Mouse (Mus musculus) left cerebral cortex, adult 9 months (tissue): ENCODE data around the gene Ssxb1.
"Not testable (repeated sequence)": the region's sequence is repeated elsewhere in the genome, so short reads cannot be mapped to it uniquely, and the experiment has no call there.

Experiments used
- DNase-seq, 2 experiments: peaks; one replicate each; pipeline ENCODE4 v3.0.0; 2022; ENCODE audit warnings: low spot score in 2 of 2

Gene Ssxb1

GRCm38 (mm10) chrX:8413005-8413404, at the start of gene Ssxb1:
Gene Ssxb1, plus strand, starts transcription at chrX:8413305.
- not testable (repeated sequence) for DNase-seq

- DNase-seq = not testable (repeated sequence)
Observed at GRCm38 (mm10) chrX:8366678-8367077, 46.4 kb upstream of the Ssxb1 start, which contains the start of gene Ssxb9. Gene Ssxb9, plus strand, starts transcription at chrX:8366978.

GRCm38 (mm10) chrX:8461626-8462025, 48.5 kb downstream of the Ssxb1 start, which contains the start of gene Ssxb2:
Gene Ssxb2, minus strand, starts transcription at chrX:8461726.
- DNase-seq = not testable (repeated sequence)
